Mouse (Mus musculus) thymus, postnatal 10 days (tissue): ENCODE results near the gene Wbp1.
A peak's percentile ranks its signal among the peaks of the same experiment; 100 is the strongest.

ENCODE experiments used
- DNase-seq, 2 experiments: peaks; one replicate each; pipeline ENCODE4 v3.0.0; 2021; ENCODE audit warnings: low spot score in 2 of 2

The Wbp1 gene

GRCm38 (mm10) chr6:83084477-83084876 lies 36.9 kb downstream of the Wbp1 start:
- DNase-seq, result no peak

- no peak for DNase-seq
These were observed 37.9 kb downstream of the Wbp1 start for GRCm38 (mm10) chr6:83083497-83083896.

GRCm38 (mm10) chr6:83080210-83080609 lies 41.1 kb downstream of the Wbp1 start:
- DNase-seq, result no peak

GRCm38 (mm10) chr6:83078324-83078858 lies 43.0 kb downstream of the Wbp1 start:
- peak; percentile 98 to 100 for DNase-seq

GRCm38 (mm10) chr6:83077630-83078323 lies 43.6 kb downstream of the Wbp1 start, which contains the start of gene Pcgf1:
TSS of gene Pcgf1 (plus strand) at chr6:83077869.
- peak in 1 of 2 experiments; percentile 23 for DNase-seq

GRCm38 (mm10) chr6:83074979-83075378 lies 46.4 kb downstream of the Wbp1 start:
- DNase-seq, result peak in 1 of 2 experiments; percentile 33

GRCm38 (mm10) chr6:83071220-83071619 lies 50.1 kb downstream of the Wbp1 start:
- DNase-seq, result no peak

- DNase-seq, result no peak
These were observed 50.8 kb downstream of the Wbp1 start for GRCm38 (mm10) chr6:83070311-83071219.

- DNase-seq, result no peak
These were observed 51.3 kb downstream of the Wbp1 start, which contains the start of gene Tlx2 for GRCm38 (mm10) chr6:83070247-83070310. TSS of gene Tlx2 (minus strand) at chr6:83070293.

- DNase-seq, result no peak
These were observed 51.7 kb downstream of the Wbp1 start for GRCm38 (mm10) chr6:83069488-83070246.
